Mouse (Mus musculus) heart, postnatal 0 days (tissue): ENCODE measurements around the gene Prkg1.

Experiments
- CTCF ChIP-seq: IDR thresholded peaks from 2 replicates; pipeline ENCODE4 v1.5.1; 2016; ENCODE audit warnings: antibody characterized with exemption, control low read depth, low read depth
- EP300 ChIP-seq: IDR thresholded peaks from 2 replicates; pipeline ENCODE4 v1.6.1; 2016; ENCODE audit warnings: antibody characterized with exemption, low read depth

DNA sequence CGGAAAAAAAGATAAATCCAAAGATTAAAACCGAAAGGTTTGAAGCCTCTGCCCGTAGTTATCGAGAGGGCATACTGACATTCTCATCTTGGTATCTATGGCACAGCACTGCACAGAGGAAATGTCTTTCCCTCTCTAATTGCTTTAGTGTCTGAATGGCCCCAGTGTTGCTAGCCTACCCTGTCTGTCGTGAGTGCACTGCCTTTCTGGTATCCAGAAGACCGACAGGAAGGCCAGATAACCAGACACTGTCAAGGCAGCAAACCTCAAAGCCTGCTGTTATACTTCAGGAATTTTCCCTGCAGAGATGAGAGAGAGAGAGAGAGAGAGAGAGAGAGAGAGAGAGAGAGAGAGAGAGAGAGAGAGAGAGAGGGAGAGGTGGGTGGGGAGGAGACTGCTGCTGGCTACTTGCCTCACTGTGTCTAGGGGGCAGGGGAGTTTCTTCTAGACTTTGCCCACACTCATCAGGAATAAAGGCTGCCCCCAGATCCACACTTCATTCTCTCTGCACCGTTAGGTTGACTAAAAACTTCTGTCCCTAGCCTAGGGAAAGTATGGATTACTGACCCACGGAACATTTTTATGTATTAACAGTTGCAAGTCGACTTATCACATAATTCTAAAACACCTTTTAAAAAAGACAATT lies 10.1 kb downstream of the Prkg1 start:
- no peak for TF ChIP-seq EP300
- TF ChIP-seq CTCF = no peak
